Mouse (Mus musculus): ENCODE measurements around the gene Scarb2. TPM values are rescaled to one million over a fixed set of nuclear protein-coding genes. Genes with fewer than 3 reads are reported as not detected.

The Scarb2 gene
- total RNA-seq, 1 experiment from 2014 or later: 83.7 TPM

- no peak for ATAC-seq (replicated peaks; ENCODE audit: insufficient number of reproducible peaks, low FRiP score, low TSS enrichment, poor library complexity, severe bottlenecking)
These were observed 49.2 kb downstream of the Scarb2 start for GRCm38 (mm10) chr5:92457410-92457809.

DNA sequence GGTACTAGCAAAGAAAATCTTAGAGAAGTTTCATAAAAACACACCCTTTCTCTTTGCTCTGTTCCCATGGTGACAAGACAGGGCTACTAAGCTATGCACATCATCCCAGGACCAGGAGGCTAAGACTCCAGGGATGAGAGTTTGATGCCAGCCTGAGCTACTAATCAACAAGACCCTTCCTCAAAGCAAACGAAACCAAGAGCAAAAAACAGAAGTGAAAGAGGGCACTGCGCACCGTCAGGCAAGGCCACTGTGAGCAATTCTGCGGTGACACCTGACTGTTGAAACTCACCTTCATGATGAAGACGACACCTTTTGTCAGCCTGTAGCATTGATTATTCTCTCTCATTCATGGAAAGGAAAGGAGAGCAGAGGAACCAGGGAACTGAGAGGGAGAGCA lies 53.8 kb downstream of the Scarb2 start:
- no peak for ATAC-seq (replicated peaks; ENCODE audit: insufficient number of reproducible peaks, low FRiP score, low TSS enrichment, poor library complexity, severe bottlenecking)

- no peak for ATAC-seq (replicated peaks; ENCODE audit: insufficient number of reproducible peaks, low FRiP score, low TSS enrichment, poor library complexity, severe bottlenecking)
These were observed 59.9 kb downstream of the Scarb2 start for GRCm38 (mm10) chr5:92446736-92447135.

DNA sequence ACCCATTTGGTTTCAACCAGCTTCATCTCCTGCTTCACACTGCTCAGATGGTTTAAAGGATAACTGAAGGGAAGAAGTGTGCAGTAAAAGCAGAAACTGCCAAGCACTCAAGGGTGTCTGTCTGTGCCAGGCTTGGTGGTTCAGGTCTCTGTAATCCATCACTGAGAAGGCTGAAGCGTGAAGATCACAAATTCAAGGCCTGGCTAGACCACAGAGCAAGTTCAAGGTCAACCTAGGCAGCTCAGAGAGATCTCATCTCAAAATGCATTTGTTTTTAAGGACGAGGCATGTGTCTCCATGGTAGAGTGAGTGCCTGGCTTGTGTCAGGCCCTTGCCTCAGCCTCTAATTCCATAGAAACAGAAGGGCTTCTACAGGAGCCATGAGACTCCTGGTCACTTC lies 61.6 kb downstream of the Scarb2 start:
- ATAC-seq (replicated peaks; ENCODE audit: insufficient number of reproducible peaks, low FRiP score, low TSS enrichment, poor library complexity, severe bottlenecking): no peak

DNA sequence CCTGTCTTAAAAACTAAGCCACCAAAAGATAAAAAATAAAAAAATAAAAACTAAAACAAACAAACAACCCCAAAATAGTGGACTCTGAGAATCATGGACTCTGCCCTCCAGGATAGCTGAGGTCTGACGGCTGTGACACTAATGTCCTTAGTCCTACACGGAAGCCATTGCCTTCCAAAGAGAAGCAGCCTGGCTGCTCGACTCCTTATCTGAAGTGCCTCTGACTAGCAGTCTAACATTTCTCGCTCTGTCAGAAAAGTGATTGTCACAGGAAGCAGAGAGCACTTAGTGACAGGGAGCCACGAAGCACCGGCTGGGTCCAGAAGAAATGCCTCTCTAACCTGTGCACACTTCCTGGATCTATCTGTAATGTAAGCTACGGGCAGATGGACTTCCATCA lies 63.7 kb downstream of the Scarb2 start:
- no peak for ATAC-seq (replicated peaks; ENCODE audit: insufficient number of reproducible peaks, low FRiP score, low TSS enrichment, poor library complexity, severe bottlenecking)

DNA sequence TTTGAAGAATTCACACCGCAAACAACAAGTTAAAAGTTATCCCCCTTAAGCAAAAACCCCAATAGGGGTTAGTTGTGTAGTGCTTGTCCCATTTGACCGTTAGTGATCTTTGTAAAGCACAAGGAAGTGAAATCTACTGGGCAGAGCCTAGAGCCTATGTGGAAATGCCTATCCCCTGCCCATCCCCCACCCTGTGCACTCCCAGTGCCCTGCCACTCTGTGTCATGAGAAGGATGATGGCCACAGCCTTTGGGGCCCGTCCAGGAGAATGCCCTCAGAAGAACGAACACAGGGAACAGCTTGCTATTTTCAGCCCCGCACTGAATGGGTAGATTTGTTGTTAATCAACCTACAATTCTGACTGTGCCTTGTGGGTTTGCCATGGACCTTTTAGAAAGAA lies 65.1 kb downstream of the Scarb2 start:
- peak; percentile 89 for ATAC-seq (replicated peaks; ENCODE audit: insufficient number of reproducible peaks, low FRiP score, low TSS enrichment, poor library complexity, severe bottlenecking)

DNA sequence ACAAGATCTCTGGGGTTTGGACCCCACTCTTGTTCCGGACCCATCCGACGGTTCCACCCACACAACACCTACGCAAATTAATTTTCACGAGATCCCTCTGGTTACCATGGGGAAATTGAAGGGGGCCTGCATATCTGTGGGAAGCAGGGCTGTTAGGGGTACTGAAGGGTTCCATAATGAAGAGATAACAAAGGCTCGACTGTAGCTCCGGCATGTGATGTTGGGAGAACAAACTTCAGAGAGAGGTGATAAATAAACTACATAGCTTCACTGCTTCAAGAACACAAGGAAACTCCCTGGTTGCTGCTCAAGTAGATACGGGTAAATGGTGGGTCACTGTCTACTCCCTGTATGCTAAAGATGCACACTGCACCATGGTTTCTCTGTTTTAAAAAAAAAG lies 68.1 kb downstream of the Scarb2 start:
- no peak for ATAC-seq (replicated peaks; ENCODE audit: insufficient number of reproducible peaks, low FRiP score, low TSS enrichment, poor library complexity, severe bottlenecking)

DNA sequence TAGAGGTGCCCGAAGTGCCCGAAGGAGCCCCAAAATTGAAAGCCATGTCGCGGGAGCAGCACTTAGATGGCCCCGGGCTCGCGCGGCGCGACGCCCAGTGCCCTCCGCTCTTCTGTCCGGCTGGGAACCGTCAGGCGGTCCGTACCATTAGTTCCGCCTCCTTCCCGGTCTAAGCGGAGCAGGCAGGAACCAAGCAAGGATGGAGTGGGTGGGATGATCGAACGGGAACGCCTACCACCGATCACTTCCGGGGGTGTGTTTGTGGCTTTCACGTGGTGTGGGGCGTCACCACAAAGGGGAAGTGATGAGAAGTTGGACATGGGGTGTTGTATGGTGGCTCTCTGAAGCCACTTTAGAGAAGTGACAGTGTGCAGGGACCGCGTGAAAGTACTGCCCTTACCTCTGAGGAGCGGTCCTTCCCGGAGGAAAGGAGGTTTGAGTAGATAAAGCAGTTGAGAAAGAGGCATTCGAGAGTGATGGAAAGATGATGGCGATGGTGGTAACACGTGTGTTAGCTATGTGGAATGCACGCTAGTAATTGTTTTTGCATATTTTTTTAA lies 71.5 kb downstream of the Scarb2 start, which contains the start of gene Nup54:
Nup54 (minus strand) TSS at position 195 of the 560 bp plus-strand sequence.
- ATAC-seq (replicated peaks; ENCODE audit: insufficient number of reproducible peaks, low FRiP score, low TSS enrichment, poor library complexity, severe bottlenecking): peak; percentile 99

GRCm38 (mm10) chr5:92434571-92434985 lies 72.1 kb downstream of the Scarb2 start:
- ATAC-seq (replicated peaks; ENCODE audit: insufficient number of reproducible peaks, low FRiP score, low TSS enrichment, poor library complexity, severe bottlenecking): no peak

- ATAC-seq (replicated peaks; ENCODE audit: insufficient number of reproducible peaks, low FRiP score, low TSS enrichment, poor library complexity, severe bottlenecking): no peak
These were observed 72.6 kb downstream of the Scarb2 start for GRCm38 (mm10) chr5:92434070-92434469.

GRCm38 (mm10) chr5:92431611-92432010 lies 75.0 kb downstream of the Scarb2 start:
- no peak for ATAC-seq (replicated peaks; ENCODE audit: insufficient number of reproducible peaks, low FRiP score, low TSS enrichment, poor library complexity, severe bottlenecking)

DNA sequence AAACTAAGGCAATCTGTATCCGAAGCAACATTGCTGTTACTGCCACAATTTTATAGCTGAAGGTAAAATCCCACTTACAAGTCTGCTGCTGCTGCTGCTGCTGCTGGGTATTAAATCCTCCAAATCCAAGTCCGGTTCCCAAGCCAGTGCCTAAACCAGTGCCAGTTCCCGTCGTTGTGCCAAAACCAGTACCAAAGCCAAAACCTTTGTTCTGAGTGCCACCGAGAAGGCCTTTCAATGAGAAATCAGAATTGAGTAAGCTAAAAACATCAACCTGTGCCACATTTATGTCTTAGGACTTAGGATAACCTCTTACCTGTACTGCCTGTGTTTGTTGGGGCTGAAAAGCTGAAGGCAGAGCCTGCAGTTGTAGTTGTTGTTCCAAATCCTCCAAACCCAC lies 75.9 kb downstream of the Scarb2 start:
- ATAC-seq (replicated peaks; ENCODE audit: insufficient number of reproducible peaks, low FRiP score, low TSS enrichment, poor library complexity, severe bottlenecking): no peak

DNA sequence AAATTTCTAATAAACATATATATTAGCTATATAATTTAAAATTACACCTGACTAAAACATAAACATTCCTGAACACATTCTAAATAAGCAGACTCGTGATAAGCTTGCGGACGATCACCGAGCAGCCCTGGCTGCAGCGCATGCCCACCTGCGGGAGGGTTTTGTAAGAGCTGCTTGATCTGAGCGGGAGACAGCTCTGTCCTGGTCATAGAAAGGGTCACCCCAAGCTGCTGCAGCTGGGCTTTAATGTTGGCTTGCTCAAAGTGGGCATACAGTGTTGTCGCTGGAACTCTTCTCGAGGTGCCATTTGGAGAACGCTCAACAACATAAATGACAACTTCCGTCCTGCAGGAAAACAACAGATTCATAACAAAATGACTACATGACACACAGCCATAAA lies 82.5 kb downstream of the Scarb2 start:
- no peak for ATAC-seq (replicated peaks; ENCODE audit: insufficient number of reproducible peaks, low FRiP score, low TSS enrichment, poor library complexity, severe bottlenecking)

GRCm38 (mm10) chr5:92413982-92414375 lies 92.7 kb downstream of the Scarb2 start:
- ATAC-seq (replicated peaks; ENCODE audit: insufficient number of reproducible peaks, low FRiP score, low TSS enrichment, poor library complexity, severe bottlenecking): no peak

DNA sequence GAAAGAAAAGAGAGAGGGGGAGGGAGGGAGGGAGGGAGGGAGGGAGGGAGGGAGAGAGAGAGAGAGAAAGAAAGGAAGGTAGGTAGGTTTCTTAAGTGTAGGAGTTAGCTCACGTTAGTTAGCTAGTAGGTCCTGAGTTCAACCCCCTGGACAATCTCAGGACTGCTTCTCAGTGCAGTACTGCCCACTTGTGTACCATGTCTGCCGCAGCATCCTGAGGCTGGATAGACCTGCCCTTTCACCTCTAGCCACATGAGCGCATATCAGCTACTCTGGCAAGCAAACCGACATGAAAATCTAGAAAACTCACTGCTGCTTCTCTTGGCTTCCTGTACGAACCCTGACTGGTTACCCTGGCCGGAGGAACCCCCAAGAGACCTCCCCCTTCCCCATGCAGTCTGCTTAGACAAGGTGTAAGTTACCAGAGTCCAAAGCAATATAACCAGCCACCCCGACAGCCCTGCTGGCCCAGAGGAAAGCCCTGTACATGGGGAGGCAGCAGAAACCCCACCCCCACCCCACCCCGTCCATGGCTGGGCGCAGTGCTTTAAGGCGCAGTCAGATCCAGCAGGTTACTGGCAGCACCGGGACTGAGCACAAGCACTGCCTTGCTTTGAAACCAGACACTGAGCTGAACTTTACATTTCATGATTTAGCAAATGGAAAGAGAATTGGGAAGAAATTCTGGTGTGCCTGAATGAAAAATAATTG lies 93.2 kb downstream of the Scarb2 start:
- ATAC-seq (replicated peaks; ENCODE audit: insufficient number of reproducible peaks, low FRiP score, low TSS enrichment, poor library complexity, severe bottlenecking): no peak

DNA sequence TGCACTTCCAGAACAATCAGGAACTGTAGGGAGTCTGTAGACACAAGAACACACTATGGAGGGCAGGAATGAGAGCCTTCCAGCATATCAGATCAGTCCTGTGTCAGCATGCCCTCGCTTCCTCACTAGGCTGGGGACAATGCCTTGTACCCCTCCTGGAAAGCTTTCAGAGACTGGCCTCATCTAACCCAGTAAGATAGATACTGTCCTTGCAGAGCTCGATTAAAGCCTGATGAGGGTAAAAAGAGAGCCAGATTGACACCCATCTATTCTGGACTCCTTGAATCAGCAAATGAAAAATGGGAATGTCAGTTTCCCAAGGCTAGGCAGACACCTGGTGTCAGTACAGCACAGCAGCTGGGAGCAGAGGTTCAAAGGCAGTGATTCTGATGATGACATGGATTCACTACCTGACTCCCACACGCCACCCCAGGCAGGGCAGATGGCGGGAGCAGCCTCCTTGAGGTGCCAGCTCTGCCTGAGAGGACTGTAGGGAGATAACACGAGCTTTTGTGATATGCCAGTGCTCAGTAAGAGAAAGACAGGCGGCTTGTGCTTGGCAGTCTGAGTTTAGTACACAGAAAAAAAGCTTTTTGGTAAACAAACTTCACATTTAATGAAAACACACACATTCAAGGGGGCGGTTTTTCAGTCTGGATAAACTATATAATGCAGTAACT lies 95.0 kb downstream of the Scarb2 start:
- ATAC-seq (replicated peaks; ENCODE audit: insufficient number of reproducible peaks, low FRiP score, low TSS enrichment, poor library complexity, severe bottlenecking): no peak

DNA sequence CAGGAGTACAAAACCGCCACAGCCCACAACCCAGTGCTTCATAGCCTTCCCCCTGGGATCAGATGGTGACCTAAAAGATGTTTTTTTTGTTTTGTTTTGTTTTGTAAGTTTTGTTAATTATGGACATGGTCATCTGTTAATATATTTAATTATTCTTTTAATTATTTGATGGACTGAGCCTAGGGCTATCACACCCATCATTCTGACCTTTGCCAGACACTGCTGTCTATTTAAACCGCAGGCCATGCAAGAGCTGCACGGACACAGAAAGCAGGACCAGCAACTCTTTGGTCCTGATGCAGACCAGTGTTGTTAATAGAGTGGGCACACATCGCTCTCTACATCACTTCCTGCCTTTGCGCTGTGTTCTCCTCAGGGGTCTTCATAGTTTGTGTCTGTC lies 96.1 kb downstream of the Scarb2 start:
- ATAC-seq (replicated peaks; ENCODE audit: insufficient number of reproducible peaks, low FRiP score, low TSS enrichment, poor library complexity, severe bottlenecking): no peak

- ATAC-seq (replicated peaks; ENCODE audit: insufficient number of reproducible peaks, low FRiP score, low TSS enrichment, poor library complexity, severe bottlenecking): no peak
These were observed 97.1 kb downstream of the Scarb2 start for GRCm38 (mm10) chr5:92409361-92410155.

GRCm38 (mm10) chr5:92404400-92404678 lies 102.3 kb downstream of the Scarb2 start:
- no peak for ATAC-seq (replicated peaks; ENCODE audit: insufficient number of reproducible peaks, low FRiP score, low TSS enrichment, poor library complexity, severe bottlenecking)
